Mouse (Mus musculus) erythroblast, embryonic 14.5 days (primary cell): Measurements from ENCODE around the gene Eif5b. TPM values are rescaled to one million over a fixed set of nuclear protein-coding genes. Genes with fewer than 3 reads are reported as not detected.
"Not testable (repeated sequence)": the region's sequence is repeated elsewhere in the genome, so short reads cannot be mapped to it uniquely, and the experiment has no call there.

ENCODE experiments used
- H3K27me3 ChIP-seq: 2 replicates; pipeline ENCODE4 v1.6.1; 2012; ENCODE audit warnings: inconsistent platforms; ENCODE audit not compliant: control insufficient read depth
- H3K36me3 ChIP-seq: 2 replicates; pipeline ENCODE4 v1.6.1; 2012; ENCODE audit warnings: mild to moderate bottlenecking, inconsistent platforms; ENCODE audit not compliant: control insufficient read depth
- H3K4me1 ChIP-seq: 2 replicates; pipeline ENCODE4 v1.6.1; 2012; ENCODE audit warnings: inconsistent platforms; ENCODE audit not compliant: control insufficient read depth
- H3K4me3 ChIP-seq: replicated peaks from 2 replicates; pipeline ENCODE3; 2012; ENCODE audit warnings: moderate library complexity, mild to moderate bottlenecking, inconsistent platforms
- H3K9me3 ChIP-seq: 2 replicates; pipeline ENCODE4 v1.6.1; 2012; ENCODE audit warnings: low read length, inconsistent platforms, mixed read lengths; ENCODE audit not compliant: control insufficient read depth
- GATA1 ChIP-seq: IDR thresholded peaks from 2 replicates; pipeline ENCODE4 v1.6.1; 2012; ENCODE audit warnings: low read length, inconsistent platforms, mixed read lengths
- TAL1 ChIP-seq: IDR thresholded peaks from 3 replicates; pipeline ENCODE4 v1.6.1; 2012; ENCODE audit warnings: low read length, inconsistent platforms, mixed read lengths
- polyA plus RNA-seq: library from polyadenylated mRNA; stranded (reverse); fragments of >175 nt; gene quantifications from 2 replicates; pipeline ENCODE4 v1.2.3, GENCODE M21; 2012

The Eif5b gene
- polyA plus RNA-seq, 1 experiment = 10.1 TPM

GRCm38 (mm10) chr1:37971520-37971919, 26.3 kb upstream of the Eif5b start:
- no peaks in the 10 kb centered on the region for H3K27me3 ChIP-seq
- no peaks in the 10 kb centered on the region for H3K36me3 ChIP-seq
- H3K9me3 ChIP-seq = no peaks in the 10 kb centered on the region
- no peaks in the 10 kb centered on the region for H3K4me1 ChIP-seq
- TF ChIP-seq TAL1 = no peak
- TF ChIP-seq GATA1 = no peak
- no peak overlapping the region for H3K4me3 ChIP-seq

GRCm38 (mm10) chr1:37976666-37977065, 21.1 kb upstream of the Eif5b start:
- H3K36me3 ChIP-seq, H3K9me3 ChIP-seq, H3K4me3 ChIP-seq, H3K4me1 ChIP-seq, H3K27me3 ChIP-seq: not testable (repeated sequence)

DNA sequence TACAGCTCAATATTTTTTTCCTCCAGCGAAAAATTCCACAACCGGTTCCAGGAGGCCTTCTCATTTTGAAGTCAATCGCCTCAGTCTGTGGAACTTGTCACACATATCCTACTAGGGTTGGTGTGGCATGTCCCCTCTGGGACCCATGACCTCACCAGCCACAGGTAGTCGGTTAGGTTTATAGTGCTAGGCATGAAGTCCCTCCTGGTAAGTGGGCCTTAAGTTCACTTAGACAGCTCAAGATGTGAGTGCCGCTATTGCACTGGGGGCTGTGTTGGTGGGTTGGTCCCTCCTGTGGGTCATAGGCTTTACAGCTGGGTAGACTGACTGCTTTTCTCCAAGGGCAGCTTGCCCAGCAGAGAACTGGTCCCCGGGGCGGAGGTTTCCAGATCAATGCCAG, 20.5 kb upstream of the Eif5b start:
- TF ChIP-seq GATA1 (no peak), TAL1 (no peak)
- Histone ChIP-seq H3K27me3 (no peaks in the 10 kb centered on the region), H3K9me3 (no peaks in the 10 kb centered on the region), H3K4me1 (no peaks in the 10 kb centered on the region), H3K4me3 (no peak overlapping the region), H3K36me3 (no peaks in the 10 kb centered on the region)

DNA sequence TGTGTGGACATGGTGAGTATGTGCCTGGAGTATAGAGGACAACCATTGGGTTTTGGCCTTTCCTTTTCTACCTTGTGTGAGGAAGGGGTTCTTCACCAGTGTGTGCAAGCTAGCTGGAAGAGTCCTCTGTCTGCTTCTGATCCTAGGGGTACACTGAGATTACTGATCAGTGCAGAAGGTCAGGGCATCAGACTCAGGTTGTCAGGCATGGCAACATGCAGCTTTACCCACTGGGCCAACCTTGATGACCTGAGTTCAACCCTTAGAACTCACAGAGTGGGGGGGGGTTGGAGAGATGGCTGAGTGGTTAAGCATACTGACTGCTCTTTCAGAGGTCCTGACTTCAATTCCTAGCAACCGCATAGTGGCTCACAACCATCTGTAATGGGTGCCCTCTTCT, 13.5 kb upstream of the Eif5b start:
- TF ChIP-seq TAL1 (no peak), GATA1 (no peak)
- Histone ChIP-seq H3K4me3 (no peak overlapping the region), H3K36me3 (peaks cover 52% of the 10 kb centered on the region), H3K4me1 (no peaks in the 10 kb centered on the region), H3K27me3 (no peaks in the 10 kb centered on the region), H3K9me3 (no peaks in the 10 kb centered on the region)

- Histone ChIP-seq H3K27me3 (no peaks in the 10 kb centered on the region), H3K36me3 (peaks cover 66% of the 10 kb centered on the region), H3K4me3 (no peak overlapping the region), H3K9me3 (no peaks in the 10 kb centered on the region), H3K4me1 (no peaks in the 10 kb centered on the region)
- no peak for TF ChIP-seq TAL1
These were observed 12.0 kb upstream of the Eif5b start for GRCm38 (mm10) chr1:37985764-37986323.

GRCm38 (mm10) chr1:37987856-37988255, 10.0 kb upstream of the Eif5b start:
- H3K36me3 ChIP-seq = peaks cover 86% of the 10 kb centered on the region
- no peaks in the 10 kb centered on the region for H3K9me3 ChIP-seq
- H3K27me3 ChIP-seq = no peaks in the 10 kb centered on the region
- H3K4me1 ChIP-seq = peaks cover 3% of the 10 kb centered on the region
- TF ChIP-seq GATA1 (no peak), TAL1 (no peak)
- no peak overlapping the region for H3K4me3 ChIP-seq

DNA sequence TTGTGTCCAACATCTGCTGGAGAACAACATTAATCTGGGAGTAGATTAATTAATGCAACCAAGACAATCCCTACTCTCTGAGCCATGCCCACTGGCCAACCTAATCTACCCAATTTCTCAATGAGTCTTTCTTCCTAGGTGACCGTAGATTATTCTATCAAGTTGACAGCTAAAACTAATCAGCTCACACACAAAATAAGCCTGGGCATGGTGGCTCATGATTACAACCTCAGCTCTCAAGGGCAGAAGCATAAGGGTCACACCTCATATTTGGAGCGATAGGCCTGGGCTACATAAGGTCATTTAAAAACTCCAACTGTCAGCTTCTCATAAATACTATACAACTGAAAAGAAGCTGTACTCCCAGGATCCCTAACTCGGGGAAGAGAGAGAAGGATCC, 1.6 kb upstream of the Eif5b start:
- TF ChIP-seq TAL1 (no peak), GATA1 (no peak)
- Histone ChIP-seq H3K36me3 (peaks cover 55% of the 10 kb centered on the region), H3K27me3 (no peaks in the 10 kb centered on the region), H3K9me3 (no peaks in the 10 kb centered on the region), H3K4me3 (peak overlapping the region; percentile 93), H3K4me1 (peaks cover 49% of the 10 kb centered on the region)

GRCm38 (mm10) chr1:37996877-37997484, 829 bp upstream of the Eif5b start:
- Histone ChIP-seq H3K4me1 (peaks cover 56% of the 10 kb centered on the region), H3K9me3 (no peaks in the 10 kb centered on the region), H3K36me3 (peaks cover 54% of the 10 kb centered on the region), H3K27me3 (no peaks in the 10 kb centered on the region), H3K4me3 (peak overlapping the region; percentile 93)
- TF ChIP-seq TAL1 (no peak), GATA1 (no peak)

DNA sequence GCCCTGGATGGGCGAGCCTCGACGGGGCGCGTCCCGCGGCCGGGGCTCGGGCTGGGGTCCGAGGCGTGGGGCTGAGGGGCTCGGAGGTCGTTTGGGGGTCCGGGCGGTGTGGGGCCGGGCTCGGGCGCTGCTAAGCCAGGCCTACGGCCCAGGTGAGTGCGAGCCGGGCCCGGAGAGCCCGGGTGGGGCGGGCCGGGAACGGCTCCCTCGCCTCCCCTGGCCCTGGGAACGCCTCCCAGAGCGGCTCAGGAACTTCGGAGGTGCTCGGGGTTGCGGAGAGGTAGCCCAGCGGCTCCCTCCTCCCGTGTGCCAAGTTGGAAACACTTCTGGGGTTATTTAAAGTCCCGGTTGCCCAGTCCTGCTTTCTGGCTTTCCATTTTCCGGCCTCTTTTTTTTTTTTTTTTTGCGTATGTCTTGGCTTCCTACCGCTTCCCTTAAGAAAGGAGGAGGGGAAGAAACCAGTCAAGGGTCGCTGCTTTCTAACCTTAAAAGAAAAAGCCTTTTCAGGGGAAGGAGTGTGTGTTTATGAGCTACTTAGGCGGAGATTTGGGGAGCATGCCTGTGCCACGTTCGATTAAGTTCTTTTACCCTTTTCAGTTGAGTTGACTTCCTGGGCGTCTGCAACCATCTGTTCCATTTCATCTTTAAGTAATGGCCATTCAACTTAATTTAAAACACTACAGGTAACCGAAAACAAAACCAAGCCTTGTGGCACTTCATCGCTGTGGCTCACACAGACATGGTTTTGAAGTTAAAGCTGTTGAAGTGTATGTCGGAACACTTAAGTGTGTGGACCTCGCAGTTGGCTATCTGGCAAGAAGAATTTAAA, 775 bp downstream of the Eif5b start:
- no peaks in the 10 kb centered on the region for H3K27me3 ChIP-seq
- TF ChIP-seq TAL1 = no peak
- no peak for TF ChIP-seq GATA1
- H3K36me3 ChIP-seq = peaks cover 48% of the 10 kb centered on the region
- peaks cover 65% of the 10 kb centered on the region for H3K4me1 ChIP-seq
- no peaks in the 10 kb centered on the region for H3K9me3 ChIP-seq
- peak overlapping the region; percentile 93 for H3K4me3 ChIP-seq
